Mouse (Mus musculus): ENCODE results near the gene Urb1. TPM values are rescaled to one million over a fixed set of nuclear protein-coding genes. Genes with fewer than 3 reads are reported as not detected.
"Not testable (repeated sequence)": the region's sequence is repeated elsewhere in the genome, so short reads cannot be mapped to it uniquely, and the experiment has no call there.

The Urb1 gene
- polyA plus RNA-seq, 1 experiment from 2014 or later, result 11.4 TPM

DNA sequence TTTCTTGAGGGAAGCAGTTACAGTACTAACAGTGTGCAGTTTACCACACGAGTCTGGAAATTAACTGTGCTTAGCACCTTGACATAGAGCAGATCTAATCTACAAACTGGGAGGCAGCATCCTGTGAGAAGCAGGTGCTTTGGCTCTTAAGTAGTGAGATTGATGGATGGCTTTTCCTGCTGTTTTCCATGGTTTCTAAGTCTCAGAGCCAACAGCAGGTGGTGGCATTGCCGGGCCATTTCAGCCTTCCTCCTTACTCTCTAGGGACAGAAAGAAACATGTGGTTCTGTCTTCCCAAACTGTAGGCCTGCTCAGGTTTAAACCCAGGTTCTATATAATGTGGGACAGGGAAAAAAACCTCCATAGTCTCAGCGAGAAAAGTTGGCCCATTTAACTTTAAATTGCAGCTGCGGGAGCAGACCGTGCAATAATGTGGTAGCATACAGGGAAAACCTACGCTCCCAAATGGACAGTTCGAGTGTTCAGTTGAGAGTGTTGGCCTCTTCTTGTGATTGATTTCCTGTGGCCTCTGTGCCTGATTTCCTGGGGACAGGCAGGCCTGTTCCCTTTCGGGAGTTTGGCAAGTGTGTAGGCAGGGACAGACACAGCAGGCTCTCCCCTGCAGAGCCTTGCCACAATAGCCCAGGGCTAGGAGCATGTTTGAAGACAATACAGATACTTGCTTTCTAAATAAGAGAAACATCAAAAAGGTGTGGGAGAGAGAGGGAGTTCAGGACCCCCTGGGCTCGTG lies 23.0 kb upstream of the Urb1 start:
- Histone ChIP-seq H3K27me3 (replicated peaks) (peaks cover 37% of the 10 kb centered on the region), H3K4me1 (peaks cover 42% of the 10 kb centered on the region)

DNA sequence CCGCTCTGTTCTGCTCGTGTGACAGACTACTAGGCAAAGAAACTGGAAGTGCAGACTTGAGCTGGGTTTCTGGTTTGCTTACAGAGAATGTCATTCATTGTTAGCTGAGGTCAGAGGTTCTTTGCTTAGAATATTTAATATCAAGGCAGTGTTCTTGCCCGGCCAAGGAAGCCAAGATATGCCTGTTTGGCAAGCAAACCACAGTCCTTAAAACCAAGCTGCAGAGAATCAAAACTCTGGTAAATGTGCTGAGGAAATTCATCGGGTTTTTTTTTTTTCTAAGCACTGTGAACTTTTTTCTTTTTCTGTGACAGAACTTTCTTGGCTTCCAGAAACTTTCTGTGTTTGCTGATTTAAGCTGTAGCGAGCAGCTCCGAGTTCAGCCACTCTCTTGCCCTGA lies 22.3 kb upstream of the Urb1 start:
- ATAC-seq (ENCODE audit: low FRiP score, low read depth), result no peak
- Histone ChIP-seq H3K4me1 (peaks cover 38% of the 10 kb centered on the region), H3K27me3 (replicated peaks) (peaks cover 40% of the 10 kb centered on the region), H3K4me2 (replicated peaks) (no peak overlapping the region), H3K4me3 (no peak overlapping the region), H3K9me3 (no peaks in the 10 kb centered on the region), H3K27ac (no peak overlapping the region), H3K9ac (no peak overlapping the region), H3K36me3 (no peaks in the 10 kb centered on the region)
- 47% methylated on average over 6 of the region's 6 CpGs for WGBS

More for the DNA sequence above, 23.0 kb upstream of the Urb1 start:
- no peak overlapping the region for H3K9ac ChIP-seq
- no peak overlapping the region for H3K27ac ChIP-seq
- no peaks in the 10 kb centered on the region for H3K9me3 ChIP-seq
- H3K36me3 ChIP-seq, result no peaks in the 10 kb centered on the region
- H3K4me2 ChIP-seq (replicated peaks), result no peak overlapping the region
- 13% methylated on average over 9 of the region's 9 CpGs for WGBS
- H3K4me3 ChIP-seq, result no peak overlapping the region
- ATAC-seq (ENCODE audit: low FRiP score, low read depth), result no peak

DNA sequence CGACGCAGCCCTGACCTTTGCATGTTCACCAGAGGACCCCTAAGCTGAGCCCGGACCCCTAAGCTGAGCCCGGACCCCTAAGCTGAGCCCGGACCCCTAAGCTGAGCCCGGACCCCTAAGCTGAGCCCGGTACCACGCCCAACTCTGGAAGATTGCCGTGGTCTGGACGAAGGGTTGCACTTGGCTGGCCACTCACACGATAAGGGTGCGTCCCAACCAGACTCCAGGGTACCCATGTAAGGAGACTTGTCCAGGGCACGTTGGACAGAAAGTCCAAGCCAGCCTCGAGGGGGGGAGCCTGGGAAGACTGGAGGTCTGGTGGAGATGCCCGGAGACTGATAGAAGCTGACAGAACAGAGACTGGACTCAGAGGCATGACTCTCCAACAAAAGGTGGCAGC lies 21.5 kb upstream of the Urb1 start:
- peak overlapping the region; percentile 89 for H3K4me2 ChIP-seq (replicated peaks)
- 24% methylated on average over 15 of the region's 15 CpGs for WGBS
- peak overlapping the region; percentile 42; the same call in 1 of the 2 replicates for H3K4me3 ChIP-seq
- H3K9ac ChIP-seq, result 0 out of 2 replicates have a peak overlapping the region, but pooled peaks have one; percentile 49
- peaks cover 40% of the 10 kb centered on the region for H3K27me3 ChIP-seq (replicated peaks)
- no peaks in the 10 kb centered on the region for H3K9me3 ChIP-seq
- no peak for ATAC-seq (ENCODE audit: low FRiP score, low read depth)
- peaks cover 36% of the 10 kb centered on the region for H3K4me1 ChIP-seq
- H3K27ac ChIP-seq, result no peak overlapping the region
- H3K36me3 ChIP-seq, result no peaks in the 10 kb centered on the region

DNA sequence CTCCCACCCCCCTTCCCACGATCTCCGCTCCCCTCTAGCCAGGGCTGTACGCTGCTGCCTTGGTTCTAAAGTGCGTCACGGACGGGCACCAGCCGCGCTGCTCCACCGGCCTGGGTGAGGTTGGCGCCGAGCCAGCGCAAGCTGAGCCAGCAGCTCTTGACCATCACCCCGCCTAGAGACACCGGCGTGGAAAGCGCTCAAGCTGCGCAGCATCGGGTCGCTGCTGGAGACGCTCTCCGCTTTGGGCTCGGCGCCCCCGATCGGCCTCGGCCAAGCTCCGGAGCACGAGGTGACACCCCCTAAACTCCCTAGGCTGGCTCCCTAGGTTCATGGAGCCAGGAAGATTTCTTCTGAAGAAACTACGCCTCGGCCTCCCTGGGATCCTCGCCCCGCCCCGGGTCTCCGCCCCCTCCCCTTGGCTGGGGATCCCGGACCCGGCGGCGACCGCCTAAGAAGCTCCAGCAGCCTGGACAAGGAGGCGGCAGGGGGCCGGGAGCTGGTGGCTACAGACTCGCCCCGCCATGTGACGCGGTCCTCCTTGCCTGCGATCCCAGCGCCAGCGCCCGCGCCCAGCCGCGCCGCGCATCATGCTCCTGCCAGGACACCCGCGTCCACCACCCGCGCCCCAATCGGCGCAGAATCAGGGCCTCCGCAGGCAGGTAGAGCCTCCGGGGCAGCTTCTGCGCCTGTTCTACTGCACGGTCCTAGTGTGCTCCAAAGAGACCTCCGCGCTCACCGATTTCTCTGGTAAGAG lies 20.6 kb upstream of the Urb1 start:
- Histone ChIP-seq H3K4me2 (replicated peaks) (peak overlapping the region; percentile 89), H3K9me3 (no peaks in the 10 kb centered on the region), H3K27me3 (replicated peaks) (peaks cover 40% of the 10 kb centered on the region), H3K4me3 (peak overlapping the region; percentile 42), H3K36me3 (no peaks in the 10 kb centered on the region), H3K4me1 (peaks cover 36% of the 10 kb centered on the region), H3K27ac (no peak overlapping the region), H3K9ac (peak overlapping the region; percentile 49)
- under 1% methylated on average over 67 of the region's 67 CpGs for WGBS
- peak; percentile 74 for ATAC-seq (ENCODE audit: low FRiP score, low read depth)

DNA sequence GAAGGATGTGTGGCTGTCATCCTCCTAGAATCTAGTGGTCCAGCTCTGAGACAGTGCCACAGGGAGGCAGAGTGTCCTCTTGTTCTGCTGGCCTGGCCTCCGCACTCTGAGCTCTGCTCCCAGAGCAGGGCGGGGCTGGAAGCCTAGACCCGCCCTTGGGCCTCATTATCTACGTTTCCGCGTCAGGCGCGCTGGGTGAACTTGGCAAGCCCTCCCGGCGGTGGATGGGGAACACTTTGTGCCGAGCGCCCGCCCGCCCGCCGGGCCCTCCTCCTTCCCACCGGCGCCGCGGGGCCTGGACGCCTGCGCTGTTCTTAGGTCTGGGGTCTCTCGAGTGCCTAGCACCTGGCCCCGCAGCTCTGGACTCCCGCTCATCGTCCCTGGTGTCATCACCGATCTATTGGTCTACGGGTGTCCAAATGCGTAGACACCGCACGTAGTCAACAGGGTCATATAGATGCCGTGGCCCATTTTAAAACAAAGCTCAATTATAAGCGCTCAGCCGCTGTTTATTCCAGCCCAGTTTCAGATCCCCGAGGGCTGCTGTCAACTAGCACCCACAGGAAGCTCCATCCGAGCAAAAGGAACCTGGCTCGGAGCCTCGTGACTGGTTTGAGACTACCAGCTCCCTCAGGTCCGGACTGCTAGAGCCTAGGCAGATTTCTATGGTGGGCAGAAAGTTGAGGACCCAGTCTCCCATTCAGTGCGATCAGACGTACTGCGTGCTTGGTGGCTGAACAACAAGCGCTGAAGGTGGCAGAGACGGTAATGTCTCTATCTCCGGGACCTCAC lies 19.9 kb upstream of the Urb1 start:
- WGBS, result under 1% methylated on average over 45 of the region's 45 CpGs
- H3K36me3 ChIP-seq, result no peaks in the 10 kb centered on the region
- peak; percentile 58 for ATAC-seq (ENCODE audit: low FRiP score, low read depth)
- peak overlapping the region; percentile 89 for H3K4me2 ChIP-seq (replicated peaks)
- H3K4me1 ChIP-seq, result peaks cover 36% of the 10 kb centered on the region
- no peak overlapping the region for H3K27ac ChIP-seq
- H3K9me3 ChIP-seq, result no peaks in the 10 kb centered on the region
- peak overlapping the region; percentile 42 for H3K4me3 ChIP-seq
- peaks cover 35% of the 10 kb centered on the region for H3K27me3 ChIP-seq (replicated peaks)
- peak overlapping the region; percentile 49; the same call in 1 of the 2 replicates for H3K9ac ChIP-seq

DNA sequence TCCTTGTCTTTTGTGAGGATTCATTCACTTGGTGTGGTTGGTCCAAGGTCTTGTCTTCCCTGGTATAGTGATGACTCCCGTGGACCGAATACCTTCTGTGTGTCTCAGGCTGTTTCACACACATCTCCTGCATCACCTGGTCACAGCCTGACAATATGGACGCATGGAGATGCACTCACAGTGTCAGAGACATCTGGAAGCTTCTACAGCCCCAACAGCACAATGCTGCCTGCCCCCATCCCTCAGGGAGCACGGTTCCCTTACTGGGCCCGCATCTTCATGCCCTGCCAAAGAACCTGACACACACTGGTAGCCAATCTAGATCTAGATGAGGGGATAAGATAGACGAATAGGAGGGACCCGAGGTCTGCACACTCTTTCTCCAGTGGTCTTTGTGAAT lies 18.9 kb upstream of the Urb1 start:
- ATAC-seq (ENCODE audit: low FRiP score, low read depth), result no peak
- peaks cover 34% of the 10 kb centered on the region for H3K27me3 ChIP-seq (replicated peaks)
- no peak overlapping the region for H3K4me2 ChIP-seq (replicated peaks)

DNA sequence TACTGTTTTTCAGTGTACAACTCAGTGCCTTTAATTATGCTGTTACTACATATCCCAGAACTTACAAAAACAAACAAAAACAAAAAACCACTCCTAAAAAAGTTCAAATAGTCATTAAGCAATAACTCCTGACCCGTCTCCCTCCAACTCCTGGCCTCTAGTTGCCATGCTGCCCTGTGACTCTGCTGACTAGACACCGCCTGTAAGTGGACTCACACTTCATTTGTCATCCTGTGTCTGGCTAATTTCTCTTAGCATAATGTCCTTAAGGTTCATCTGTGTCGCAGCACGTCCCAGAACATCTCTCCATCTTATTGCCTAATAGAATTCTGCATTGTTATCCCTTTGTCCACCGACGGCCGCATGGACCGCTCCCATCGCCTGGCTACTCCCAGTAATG lies 17.3 kb upstream of the Urb1 start:
- peaks cover 34% of the 10 kb centered on the region for H3K27me3 ChIP-seq (replicated peaks)
- ATAC-seq (ENCODE audit: low FRiP score, low read depth), result no peak
- no peaks in the 10 kb centered on the region for H3K9me3 ChIP-seq
- no peak overlapping the region for H3K4me2 ChIP-seq (replicated peaks)
- 76% methylated on average over 9 of the region's 9 CpGs for WGBS
- no peak overlapping the region for H3K9ac ChIP-seq
- no peak overlapping the region for H3K27ac ChIP-seq
- peaks cover 22% of the 10 kb centered on the region for H3K4me1 ChIP-seq
- H3K36me3 ChIP-seq, result no peaks in the 10 kb centered on the region
- H3K4me3 ChIP-seq, result no peak overlapping the region

More for the DNA sequence above, 18.9 kb upstream of the Urb1 start:
- 82% methylated on average over 7 of the region's 7 CpGs for WGBS
- no peaks in the 10 kb centered on the region for H3K9me3 ChIP-seq
- no peak overlapping the region for H3K9ac ChIP-seq
- no peaks in the 10 kb centered on the region for H3K36me3 ChIP-seq
- no peak overlapping the region for H3K4me3 ChIP-seq
- H3K27ac ChIP-seq, result no peak overlapping the region
- H3K4me1 ChIP-seq, result peaks cover 36% of the 10 kb centered on the region

DNA sequence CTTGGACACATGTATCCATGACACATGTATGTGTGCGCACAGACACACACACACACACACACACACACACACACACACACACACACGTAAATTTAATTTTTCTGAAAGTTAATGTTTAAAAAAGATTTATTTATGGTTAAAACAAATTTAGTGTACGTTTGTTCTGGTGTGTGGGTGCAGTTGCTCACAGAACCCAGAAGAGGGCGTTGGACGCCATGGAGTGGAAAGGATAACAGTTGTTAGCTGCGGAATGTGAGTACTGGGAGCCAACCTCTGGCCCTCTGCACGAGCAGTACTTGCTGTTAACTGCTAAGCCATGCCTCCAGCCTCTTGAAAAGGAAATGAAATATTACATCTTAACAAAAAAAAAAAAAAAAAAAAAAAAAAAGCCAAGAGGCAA lies 16.2 kb upstream of the Urb1 start, which contains the start of gene Eva1c:
Gene Eva1c (plus strand): TSS at position 263 of the 400 bp plus-strand sequence.
- 67% methylated on average over 7 of the region's 7 CpGs for WGBS
- Histone ChIP-seq H3K36me3 (no peaks in the 10 kb centered on the region), H3K27ac (no peak within 1 kb of the TSS), H3K9ac (no peak within 1 kb of the TSS), H3K4me1 (peaks cover 19% of the 10 kb centered on the region), H3K27me3 (replicated peaks) (peaks cover 24% of the 10 kb centered on the region), H3K4me3 (no peak within 1 kb of the TSS), H3K4me2 (replicated peaks) (no peak within 1 kb of the TSS), H3K9me3 (no peaks in the 10 kb centered on the region)
- no peak for ATAC-seq (ENCODE audit: low FRiP score, low read depth)

DNA sequence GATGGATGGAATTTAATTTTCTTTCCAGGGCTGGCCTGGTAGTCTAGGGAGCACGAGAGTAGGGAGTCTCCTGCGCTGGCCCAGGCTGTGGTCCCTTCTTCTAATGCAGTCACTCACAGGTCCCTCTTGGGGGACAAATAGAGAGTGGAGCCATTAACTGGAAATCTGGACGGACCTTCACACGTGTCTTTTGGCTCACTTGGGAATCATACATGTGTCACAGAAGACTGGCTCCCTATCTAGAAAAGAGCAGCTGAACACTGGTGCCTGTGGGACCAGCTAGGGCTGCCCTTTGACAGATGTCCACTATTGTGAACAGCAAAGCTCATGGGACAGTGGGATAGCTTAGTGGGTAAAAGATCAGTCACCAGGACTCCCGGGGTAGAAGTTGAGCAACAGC lies 15.8 kb upstream of the Urb1 start:
- Histone ChIP-seq H3K27me3 (replicated peaks) (peaks cover 21% of the 10 kb centered on the region), H3K9ac (no peak overlapping the region), H3K4me1 (peaks cover 15% of the 10 kb centered on the region), H3K4me2 (replicated peaks) (no peak overlapping the region), H3K36me3 (no peaks in the 10 kb centered on the region), H3K9me3 (no peaks in the 10 kb centered on the region), H3K27ac (no peak overlapping the region), H3K4me3 (no peak overlapping the region)
- ATAC-seq (ENCODE audit: low FRiP score, low read depth), result no peak
- 78% methylated on average over 5 of the region's 5 CpGs for WGBS

DNA sequence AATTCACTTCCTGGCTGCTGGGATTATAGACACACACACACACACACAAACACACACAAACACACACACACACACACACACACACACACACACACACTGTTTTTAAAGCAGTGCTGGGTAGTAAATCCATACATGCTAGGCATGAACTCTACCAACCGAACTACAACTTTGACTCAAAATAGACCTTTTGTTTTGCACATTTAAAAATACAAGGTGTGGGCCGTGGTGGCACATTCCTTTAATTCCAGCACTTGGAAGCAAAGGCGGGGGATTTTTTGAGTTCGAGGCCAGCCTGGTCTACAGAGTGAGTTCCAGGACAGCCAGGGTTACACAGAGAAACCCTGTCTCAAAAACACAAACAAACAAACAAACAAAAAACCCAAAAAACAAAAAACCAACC lies 13.8 kb upstream of the Urb1 start:
- H3K4me1 ChIP-seq; H3K9me3 ChIP-seq; ATAC-seq (ENCODE audit: low FRiP score, low read depth); H3K9ac ChIP-seq; H3K4me2 ChIP-seq (replicated peaks); H3K27me3 ChIP-seq (replicated peaks); H3K4me3 ChIP-seq; H3K27ac ChIP-seq; H3K36me3 ChIP-seq: not testable (repeated sequence)
- WGBS, result 74% methylated on average over 4 of the region's 4 CpGs

DNA sequence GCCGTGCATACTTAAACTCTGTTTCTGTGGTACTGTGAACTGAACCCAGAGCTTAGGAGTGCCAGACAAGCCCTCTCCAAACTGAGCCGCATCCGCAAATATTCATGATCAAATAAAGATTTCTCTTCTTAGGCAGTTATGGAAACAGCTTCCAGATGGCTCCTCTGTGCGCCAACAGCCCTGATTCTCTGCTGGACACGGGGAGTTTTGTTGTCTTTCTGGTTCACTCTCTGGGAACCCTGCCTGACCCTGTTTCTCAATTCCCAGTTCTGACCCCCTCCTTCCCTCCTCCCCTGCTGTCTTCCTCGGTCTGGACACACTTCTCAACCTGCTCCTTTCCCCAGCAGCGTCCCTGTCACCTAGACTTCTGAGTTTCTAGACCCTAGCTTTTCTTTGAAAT lies 12.8 kb upstream of the Urb1 start:
- no peak overlapping the region for H3K4me3 ChIP-seq
- no peak overlapping the region for H3K27ac ChIP-seq
- no peaks in the 10 kb centered on the region for H3K4me1 ChIP-seq
- no peak for ATAC-seq (ENCODE audit: low FRiP score, low read depth)
- no peaks in the 10 kb centered on the region for H3K36me3 ChIP-seq
- H3K9ac ChIP-seq, result no peak overlapping the region
- 68% methylated on average over 7 of the region's 7 CpGs for WGBS
- 0 out of 2 replicates have a peak, but pooled peaks cover 3% of the 10 kb centered on the region for H3K27me3 ChIP-seq (replicated peaks)
- no peak overlapping the region for H3K4me2 ChIP-seq (replicated peaks)
- no peaks in the 10 kb centered on the region for H3K9me3 ChIP-seq
